Mouse (Mus musculus) frontal cortex, adult 2 months (tissue): ENCODE data around the gene Nmral1. TPM values are rescaled to one million over a fixed set of nuclear protein-coding genes. Genes with fewer than 3 reads are reported as not detected.
"Not testable (repeated sequence)": the region's sequence is repeated elsewhere in the genome, so short reads cannot be mapped to it uniquely, and the experiment has no call there.

ENCODE experiments used
- DNase-seq, 2 experiments: peaks; one replicate each; pipeline ENCODE4 v3.0.0; 2022; ENCODE audit warnings: low spot score in 1 of 2; ENCODE audit errors: extremely low spot score in 1 of 2
- polyA plus RNA-seq: library from polyadenylated mRNA; depleted of rRNA; stranded (reverse); fragments of >200 nt; gene quantifications from 2 replicates; pipeline ENCODE4 v1.2.3, GENCODE M21; 2012

Gene Nmral1
- polyA plus RNA-seq, 1 experiment = 22.1 TPM

GRCm38 (mm10) chr16:4722128-4722914, 3.2 kb upstream of the Nmral1 start:
- DNase-seq = no peak

DNA sequence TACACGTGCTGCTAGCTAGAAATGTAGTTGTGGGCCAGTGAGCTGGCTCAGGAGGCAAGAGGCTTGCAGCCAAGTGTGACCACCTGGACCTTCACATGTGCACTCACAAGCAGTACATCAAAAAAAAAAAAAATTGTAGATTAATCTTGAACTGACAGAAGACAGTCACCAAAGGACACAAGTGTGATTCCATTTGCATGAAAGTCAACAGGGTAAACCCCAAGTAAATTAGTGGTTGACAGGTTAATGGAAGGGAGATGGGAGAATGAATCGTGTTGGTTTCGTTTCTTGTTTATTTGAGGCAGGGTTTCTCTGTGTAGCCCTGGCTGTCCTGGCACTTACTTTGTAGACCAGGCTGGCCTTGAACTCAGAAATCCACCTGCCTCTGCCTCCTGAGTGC, 1.3 kb downstream of the Nmral1 start:
- no peak for DNase-seq

DNA sequence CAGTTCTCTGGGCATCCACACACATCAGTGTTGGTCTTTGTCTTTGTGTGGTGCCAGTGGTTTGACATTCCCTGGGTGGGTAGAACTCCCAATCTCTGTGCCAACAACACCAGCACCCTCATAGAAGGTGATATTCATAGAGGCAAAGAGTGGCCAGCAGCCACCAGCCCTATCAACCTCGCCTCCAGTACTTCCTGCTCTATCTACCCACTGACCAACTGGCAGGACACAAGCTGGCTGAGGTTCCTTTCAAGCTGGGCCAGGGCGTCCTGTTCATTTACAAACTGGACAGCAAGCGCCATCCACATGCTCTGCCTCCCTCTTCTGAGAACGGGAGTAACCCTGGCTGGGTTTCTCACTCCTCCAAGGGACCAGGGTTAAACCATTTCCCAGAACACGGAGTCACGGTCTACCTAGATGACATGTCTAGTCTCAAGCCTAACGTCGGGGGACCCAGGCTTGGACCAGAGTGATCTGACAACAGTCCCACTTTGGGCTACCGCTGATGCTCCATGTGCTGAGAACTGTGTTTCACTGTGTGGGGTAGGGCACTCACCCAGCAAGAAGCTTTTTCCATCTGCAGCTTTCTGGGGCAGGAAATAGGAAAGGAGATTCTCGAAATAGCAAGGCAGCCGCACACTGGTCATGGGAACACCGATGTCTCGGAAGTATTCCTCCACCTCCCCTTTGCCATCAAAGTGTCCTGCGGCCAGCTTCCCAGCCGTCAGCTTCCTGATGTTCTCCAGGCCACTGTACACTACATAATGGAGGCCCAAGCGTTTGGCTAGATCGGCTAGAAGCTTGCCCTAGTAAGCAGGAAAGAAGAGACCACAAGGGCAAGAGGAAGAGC, 5.1 kb downstream of the Nmral1 start:
- no peak for DNase-seq

DNA sequence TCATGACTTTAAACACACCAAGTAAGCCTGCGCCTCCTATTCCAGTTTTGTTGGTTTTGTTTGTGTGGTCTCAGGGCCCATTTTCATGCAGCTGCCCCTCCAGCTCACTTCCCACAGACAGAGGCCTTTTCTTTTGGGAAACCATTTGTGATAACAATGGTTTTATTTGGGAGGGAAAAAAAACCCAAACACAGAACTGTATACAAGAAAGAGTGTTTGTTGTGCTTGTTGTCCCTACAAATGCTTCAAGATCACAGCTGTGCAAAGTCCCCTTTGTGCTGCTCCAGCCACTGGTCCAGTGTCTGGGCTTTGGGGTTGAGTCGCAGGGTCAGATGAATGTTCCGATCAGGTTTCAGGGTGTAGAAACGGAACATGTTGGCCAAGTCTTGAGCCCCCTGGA, 8.0 kb downstream of the Nmral1 start:
- no peak for DNase-seq

- no peak for DNase-seq
These were observed 13.6 kb downstream of the Nmral1 start for GRCm38 (mm10) chr16:4705541-4705940.

GRCm38 (mm10) chr16:4702646-4703045, 16.5 kb downstream of the Nmral1 start:
- no peak for DNase-seq

GRCm38 (mm10) chr16:4701211-4701610, 17.9 kb downstream of the Nmral1 start:
- no peak for DNase-seq

- DNase-seq = not testable (repeated sequence)
These were observed 29.8 kb downstream of the Nmral1 start for GRCm38 (mm10) chr16:4689371-4689770.

DNA sequence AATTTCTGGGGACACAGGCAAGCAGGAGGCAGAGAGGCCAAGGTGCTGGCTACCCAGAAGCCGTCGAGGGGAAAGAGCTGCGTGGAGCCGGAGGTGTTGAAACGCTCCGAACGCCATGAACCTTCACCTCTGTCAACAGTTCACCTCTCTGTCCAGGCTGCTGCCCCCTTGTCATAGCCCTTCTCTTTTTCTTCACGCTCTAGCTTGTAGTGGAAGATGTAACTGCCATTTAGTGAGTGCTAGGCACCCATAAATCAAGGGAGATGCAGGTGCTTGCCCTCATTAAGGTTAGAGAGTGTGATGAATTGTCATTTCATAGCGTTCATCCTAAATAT, 34.7 kb downstream of the Nmral1 start:
- no peak for DNase-seq

DNA sequence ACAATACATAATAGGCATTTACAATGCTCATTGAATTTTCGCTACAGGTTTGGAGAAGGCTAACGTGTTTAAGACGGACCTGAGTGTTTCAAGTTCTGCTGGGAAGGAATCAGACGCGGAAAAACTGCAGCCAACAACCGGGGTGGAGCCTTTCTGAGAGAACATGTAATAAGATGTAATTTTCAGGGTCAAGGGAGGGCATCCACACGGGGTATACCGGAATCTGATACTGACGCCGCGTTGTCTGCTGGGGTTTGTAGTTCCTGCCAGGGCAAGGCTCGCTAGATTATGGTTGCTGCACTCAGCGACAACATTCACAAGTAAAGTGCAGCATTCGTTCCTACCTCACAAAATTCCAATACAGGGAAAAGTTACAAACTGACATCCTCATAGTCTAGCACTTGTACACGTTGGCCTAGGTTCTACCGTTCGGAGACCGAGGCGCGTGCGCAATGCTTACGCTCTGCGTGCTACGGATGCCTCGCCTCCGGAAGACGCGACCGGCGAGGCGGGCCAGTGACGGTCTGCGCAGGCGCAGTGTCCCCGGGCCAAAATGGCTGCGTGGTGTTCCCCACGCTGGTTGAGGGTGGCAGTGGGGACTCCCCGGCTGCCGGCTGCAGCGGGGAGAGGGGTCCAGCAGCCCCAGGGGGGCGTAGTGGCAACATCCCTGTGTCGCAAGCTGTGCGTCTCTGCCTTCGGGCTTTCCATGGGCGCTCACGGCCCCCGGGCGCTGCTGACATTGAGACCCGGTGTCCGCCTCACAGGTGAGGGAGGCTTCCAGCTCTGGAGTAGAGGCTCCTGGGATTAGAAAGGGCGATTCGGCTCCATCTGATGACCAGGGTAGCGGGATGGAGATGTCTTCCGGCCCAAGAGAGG, 35.3 kb downstream of the Nmral1 start:
- peak; percentile 87 to 98 for DNase-seq

- no peak for DNase-seq
These were observed 36.0 kb downstream of the Nmral1 start for GRCm38 (mm10) chr16:4683193-4683580.

GRCm38 (mm10) chr16:4682628-4683179, 36.5 kb downstream of the Nmral1 start:
- no peak for DNase-seq

DNA sequence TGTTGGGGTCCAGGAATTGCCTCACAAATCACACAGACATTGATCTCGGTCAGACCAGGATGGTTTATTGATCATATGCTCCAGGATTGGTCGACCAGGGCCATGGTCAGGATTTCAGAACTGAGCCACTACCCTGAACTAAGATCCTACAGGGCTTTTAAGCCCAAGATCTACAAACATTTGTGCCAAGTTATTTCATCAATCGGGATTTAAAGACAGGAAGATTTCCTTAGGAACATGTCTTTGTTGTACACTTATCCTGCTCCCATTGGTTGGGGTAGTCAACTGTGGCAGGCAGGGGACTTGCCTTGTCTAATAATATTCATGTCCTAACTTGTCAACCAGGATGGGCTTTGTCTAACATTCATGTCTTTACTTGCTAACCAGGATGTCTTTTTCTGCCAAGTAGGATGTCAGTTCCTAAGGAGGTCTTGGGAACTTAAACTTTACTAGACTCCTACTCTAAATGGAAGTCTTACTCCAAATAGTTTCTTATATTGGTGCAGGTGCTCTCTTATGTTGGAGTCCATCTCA, 38.2 kb downstream of the Nmral1 start:
- DNase-seq = not testable (repeated sequence)

DNA sequence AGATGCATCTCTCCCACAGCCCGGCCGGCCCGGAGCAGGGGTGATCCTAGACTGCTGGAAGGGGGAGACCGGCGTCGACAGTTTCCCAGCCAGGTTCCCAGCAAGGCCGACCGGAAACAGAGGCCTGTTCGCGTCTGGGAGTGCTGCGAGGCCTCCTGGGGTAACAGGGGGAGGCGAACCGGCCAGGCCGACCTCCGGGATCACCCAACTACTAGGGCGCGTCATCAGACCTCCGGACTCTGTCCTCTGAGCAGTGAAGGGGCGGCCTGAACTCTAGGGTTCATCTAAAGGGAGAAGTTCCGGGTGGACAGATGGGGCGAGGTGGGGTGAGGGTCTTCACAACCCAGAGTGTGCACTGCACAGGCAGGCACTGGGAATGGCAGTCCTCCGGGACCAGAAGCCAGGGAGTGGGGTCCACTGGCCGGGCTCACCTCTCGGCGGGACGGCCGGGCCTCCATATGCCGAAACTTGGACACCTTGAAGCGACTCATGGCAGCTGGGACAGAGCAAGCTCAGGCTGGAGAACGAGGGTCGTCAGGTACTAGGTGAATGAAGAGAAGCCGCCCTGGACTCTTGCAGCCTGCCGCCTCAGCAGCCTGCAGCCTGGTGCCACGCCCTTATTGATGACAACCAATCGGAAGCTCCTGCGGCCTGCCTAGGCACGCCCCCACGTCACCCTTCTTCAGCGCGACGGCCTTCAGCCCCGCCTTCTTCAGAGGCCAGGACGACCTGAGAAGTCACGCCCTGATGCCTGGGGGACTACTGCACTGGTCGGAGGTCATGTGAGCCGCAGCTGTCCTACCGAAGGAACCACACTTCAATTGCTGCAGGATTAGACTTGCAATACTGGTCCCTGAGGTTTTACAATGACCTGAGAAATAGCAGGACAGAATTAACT, 39.8 kb downstream of the Nmral1 start, which contains the start of gene Coro7:
Coro7 (minus strand) TSS at position 657 of the 898 bp plus-strand sequence.
- DNase-seq = peak; percentile 86 to 89

- no peak for DNase-seq
These were observed 41.1 kb downstream of the Nmral1 start for GRCm38 (mm10) chr16:4678080-4678479.

- DNase-seq = no peak
These were observed 42.3 kb downstream of the Nmral1 start for GRCm38 (mm10) chr16:4676836-4677235.

DNA sequence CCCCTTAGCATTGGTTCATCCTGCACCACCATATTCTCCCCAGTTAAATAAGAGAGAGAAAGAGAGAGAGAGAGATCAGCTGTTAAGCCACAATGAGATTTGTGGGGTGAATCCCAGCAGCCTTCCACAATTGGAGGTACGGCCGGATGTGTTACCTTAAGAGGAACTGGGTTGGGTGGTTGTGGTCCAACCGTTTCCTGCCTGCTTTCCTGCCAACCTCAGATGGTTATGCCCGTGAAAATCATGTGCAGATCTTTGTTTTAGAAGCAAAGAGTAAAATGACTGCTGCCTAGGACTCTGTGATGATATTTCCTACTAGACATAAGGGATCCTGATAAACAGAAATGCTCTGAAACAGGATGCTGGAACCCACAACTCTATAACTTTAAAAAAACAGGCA, 45.1 kb downstream of the Nmral1 start:
- DNase-seq = no peak

DNA sequence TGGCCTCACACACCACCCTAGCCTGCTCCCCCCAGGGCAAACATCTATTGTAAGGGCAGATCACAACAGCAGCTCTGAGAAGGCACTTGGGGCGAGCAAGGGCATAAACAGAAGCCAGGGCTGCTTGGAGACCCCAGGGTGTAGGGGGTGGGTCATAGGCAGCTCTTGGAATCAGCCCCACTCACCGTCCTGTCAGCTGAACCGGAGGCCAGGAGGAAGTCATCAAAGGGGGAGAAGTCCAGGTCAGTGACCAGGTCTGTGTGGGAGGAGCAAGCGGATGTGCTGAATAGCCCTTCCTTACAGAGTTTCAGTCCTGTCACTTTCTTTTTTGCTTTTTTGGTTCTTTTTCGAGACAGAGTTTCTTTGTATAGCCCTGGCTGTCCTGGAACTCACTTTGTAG, 48.8 kb downstream of the Nmral1 start:
- DNase-seq = no peak

GRCm38 (mm10) chr16:4667190-4667808, 51.9 kb downstream of the Nmral1 start:
- peak; percentile 71 to 97 for DNase-seq
